Mouse (Mus musculus): Measurements from ENCODE around the gene Lama2. TPM values are rescaled to one million over a fixed set of nuclear protein-coding genes. Genes with fewer than 3 reads are reported as not detected.
"Not testable (repeated sequence)": the region's sequence is repeated elsewhere in the genome, so short reads cannot be mapped to it uniquely, and the experiment has no call there.

The Lama2 gene
- total RNA-seq, 2 experiments from 2014 or later: 18.6 to 24.5 TPM

GRCm38 (mm10) chr10:27047196-27047595 lies 572.4 kb downstream of the Lama2 start:
- DNase-seq (ENCODE audit: low spot score in 2 of 2): no peak

- DNase-seq (ENCODE audit: low spot score in 2 of 2): no peak
Observed at GRCm38 (mm10) chr10:27041812-27042211, 577.7 kb downstream of the Lama2 start.

GRCm38 (mm10) chr10:27022707-27023106 lies 596.9 kb downstream of the Lama2 start:
- DNase-seq (ENCODE audit: low spot score in 2 of 2): no peak

- no peak for DNase-seq (ENCODE audit: low spot score in 2 of 2)
Observed at GRCm38 (mm10) chr10:27012804-27013365, 606.7 kb downstream of the Lama2 start.

GRCm38 (mm10) chr10:27007364-27007763 lies 612.2 kb downstream of the Lama2 start:
- no peak for DNase-seq (ENCODE audit: low spot score in 2 of 2)

- DNase-seq (ENCODE audit: low spot score in 2 of 2): no peak
Observed at GRCm38 (mm10) chr10:27005716-27006115, 613.8 kb downstream of the Lama2 start.

- no peak for DNase-seq (ENCODE audit: low spot score in 2 of 2)
Observed at GRCm38 (mm10) chr10:27001554-27002178, 617.9 kb downstream of the Lama2 start.

- DNase-seq (ENCODE audit: low spot score in 2 of 2): no peak
Observed at GRCm38 (mm10) chr10:26996684-26997083, 622.9 kb downstream of the Lama2 start.

GRCm38 (mm10) chr10:26995987-26996386 lies 623.6 kb downstream of the Lama2 start:
- no peak for DNase-seq (ENCODE audit: low spot score in 2 of 2)

- peak; percentile 47 to 54 for DNase-seq (ENCODE audit: low spot score in 2 of 2)
Observed at GRCm38 (mm10) chr10:26995182-26995975, 624.2 kb downstream of the Lama2 start.

- DNase-seq (ENCODE audit: low spot score in 2 of 2): no peak
Observed at GRCm38 (mm10) chr10:26993971-26994761, 625.4 kb downstream of the Lama2 start.

GRCm38 (mm10) chr10:26985451-26985850 lies 634.1 kb downstream of the Lama2 start:
- no peak for DNase-seq (ENCODE audit: low spot score in 2 of 2)

GRCm38 (mm10) chr10:26984082-26984481 lies 635.5 kb downstream of the Lama2 start:
- DNase-seq (ENCODE audit: low spot score in 2 of 2): not testable (repeated sequence)

- no peak for DNase-seq (ENCODE audit: low spot score in 2 of 2)
Observed at GRCm38 (mm10) chr10:26983583-26983982, 636.0 kb downstream of the Lama2 start.

- no peak for DNase-seq (ENCODE audit: low spot score in 2 of 2)
Observed at GRCm38 (mm10) chr10:26982621-26983020, 636.9 kb downstream of the Lama2 start.

- DNase-seq (ENCODE audit: low spot score in 2 of 2): no peak
Observed at GRCm38 (mm10) chr10:26975372-26975771, 644.2 kb downstream of the Lama2 start.

- no peak for DNase-seq (ENCODE audit: low spot score in 2 of 2)
Observed at GRCm38 (mm10) chr10:26974224-26974623, 645.3 kb downstream of the Lama2 start.

- no peak for DNase-seq (ENCODE audit: low spot score in 2 of 2)
Observed at GRCm38 (mm10) chr10:26973575-26973974, 646.0 kb downstream of the Lama2 start.

- DNase-seq (ENCODE audit: low spot score in 2 of 2): no peak
Observed at GRCm38 (mm10) chr10:26958513-26958912, 661.0 kb downstream of the Lama2 start.

GRCm38 (mm10) chr10:26950448-26950847 lies 669.1 kb downstream of the Lama2 start:
- no peak for DNase-seq (ENCODE audit: low spot score in 2 of 2)

GRCm38 (mm10) chr10:26949667-26950066 lies 669.9 kb downstream of the Lama2 start:
- no peak for DNase-seq (ENCODE audit: low spot score in 2 of 2)

Data from adrenal gland, adult 18-20 months (tissue).